Mouse (Mus musculus) heart, adult 2 months (tissue): Measurements from ENCODE around the gene Ncor2.

Experiments
- CTCF ChIP-seq: fragments of 200-600 bp; IDR thresholded peaks from 2 replicates; pipeline ENCODE4 v1.8.1; 2022; ENCODE audit warnings: antibody characterized with exemption, mild to moderate bottlenecking, moderate library complexity
- POLR2A ChIP-seq: fragments of 200-500 bp; IDR thresholded peaks from 2 replicates; pipeline ENCODE4 v1.6.1; 2011; ENCODE audit warnings: mild to moderate bottlenecking, low read depth, low read length, control low read depth; ENCODE audit not compliant: insufficient read depth

DNA sequence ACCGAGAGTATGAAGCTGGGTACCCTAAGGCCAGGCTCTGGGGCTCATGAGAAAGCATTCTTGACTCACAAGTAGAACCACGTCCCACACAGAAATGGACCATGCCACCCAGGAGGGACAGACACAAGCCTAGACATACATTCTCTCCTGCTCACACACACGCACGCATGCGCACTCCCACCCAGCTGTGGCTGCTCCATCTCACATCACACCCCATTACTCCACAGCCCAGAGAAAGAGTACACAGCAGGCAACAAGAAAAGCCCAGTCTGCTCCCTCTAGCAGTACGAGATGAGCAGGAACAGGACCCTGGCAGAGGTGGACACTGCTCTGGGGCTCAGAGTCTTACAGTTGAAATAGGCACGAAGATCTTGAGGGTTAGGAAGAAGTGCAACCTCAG is 55.0 kb downstream of the Ncor2 start:
- TF ChIP-seq CTCF = no peak
- TF ChIP-seq POLR2A = no peak
